Mouse (Mus musculus): ENCODE measurements around the gene Tcl1b4. TPM values are rescaled to one million over a fixed set of nuclear protein-coding genes. Genes with fewer than 3 reads are reported as not detected.

The Tcl1b4 gene
- polyA plus RNA-seq, 1 experiment from 2014 or later = not detected

Other genes with a start within 250 kb of the Tcl1b4 start
- 0.13 and 0.14 TPM in 2 replicates for gene Syne3, start 192.1 kb upstream of the Tcl1b4 start, polyA plus RNA-seq (2016; fragmentation: Nextera tagmentation; extraction: Ambion mirVana)
- 158 and 173 TPM in 2 replicates for gene Glrx5, start 169.3 kb upstream of the Tcl1b4 start, polyA plus RNA-seq (2016; fragmentation: Nextera tagmentation; extraction: Ambion mirVana)
- not detected in 2 replicates for gene Tcl1b2, start 55.9 kb upstream of the Tcl1b4 start, polyA plus RNA-seq (2016; fragmentation: Nextera tagmentation; extraction: Ambion mirVana)
- gene Tcl1b1, start 42.3 kb upstream of the Tcl1b4 start, polyA plus RNA-seq (2016; fragmentation: Nextera tagmentation; extraction: Ambion mirVana) = not detected in 2 replicates
- not detected in 2 replicates for gene Tcl1b5, start 25.6 kb upstream of the Tcl1b4 start, polyA plus RNA-seq (2016; fragmentation: Nextera tagmentation; extraction: Ambion mirVana)
- not detected in 2 replicates for gene Tcl1b3, start 10.9 kb upstream of the Tcl1b4 start, polyA plus RNA-seq (2016; fragmentation: Nextera tagmentation; extraction: Ambion mirVana)
- not detected in 2 replicates for gene Tcl1, start 20.8 kb downstream of the Tcl1b4 start, polyA plus RNA-seq (2016; fragmentation: Nextera tagmentation; extraction: Ambion mirVana)
- 1.4 and 1.7 TPM in 2 replicates for gene Tunar, start 131.9 kb downstream of the Tcl1b4 start, polyA plus RNA-seq (2016; fragmentation: Nextera tagmentation; extraction: Ambion mirVana)